Mouse (Mus musculus) liver, adult 2 months (tissue): Measurements from ENCODE around the gene Ace2.

Experiments
- CTCF ChIP-seq: fragments of 200-500 bp; IDR thresholded peaks from 2 replicates; pipeline ENCODE4 v1.5.1; 2011; ENCODE audit warnings: low read depth, low read length, control low read depth
- POLR2A ChIP-seq: fragments of 200-500 bp; IDR thresholded peaks from 2 replicates; pipeline ENCODE4 v1.6.1; 2011; ENCODE audit warnings: low read length, control low read depth; ENCODE audit not compliant: insufficient read depth; ENCODE audit errors: extremely low read depth

GRCm38 (mm10) chrX:164175311-164175710 lies 36.2 kb downstream of the Ace2 start:
- TF ChIP-seq POLR2A (no peak), CTCF (no peak)
